Mouse (Mus musculus): ENCODE results near the gene Tcf25. TPM values are rescaled to one million over a fixed set of nuclear protein-coding genes. Genes with fewer than 3 reads are reported as not detected.

Tcf25 gene
- polyA plus RNA-seq, 1 experiment, result 557 TPM

DNA sequence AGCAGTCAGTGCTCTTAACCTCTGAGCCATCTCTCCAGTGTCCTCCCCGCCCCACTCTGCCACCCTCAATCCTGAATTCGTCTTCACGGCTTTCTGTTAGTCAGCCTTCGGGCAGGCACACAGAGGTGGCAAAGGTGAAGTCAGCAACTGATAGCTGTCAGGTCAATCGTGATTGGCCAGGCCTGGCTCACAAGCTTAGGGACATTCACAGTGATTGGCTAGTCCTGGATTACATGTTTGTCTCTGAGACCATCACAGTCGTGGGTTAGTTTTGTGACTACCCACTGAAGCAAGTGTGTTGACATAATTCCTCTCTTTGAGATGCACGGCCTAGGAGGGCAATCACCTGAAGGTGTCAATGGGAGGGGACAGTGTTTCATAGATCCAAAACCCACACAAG, 79.7 kb downstream of the Tcf25 start:
- Histone ChIP-seq H3K27ac (ENCODE audit: insufficient read depth, low read length) (no peak overlapping the region), H3K4me3 (ENCODE audit: insufficient read depth, low read length) (no peak overlapping the region), H3K4me1 (ENCODE audit: control insufficient read depth, insufficient read depth, low read length) (no peaks in the 10 kb centered on the region)
- TF ChIP-seq CTCF (IDR thresholded peaks at IDR 0.05; ENCODE audit: borderline replicate concordance, insufficient read depth, low read length), result no peak
- no peak for TF ChIP-seq POLR2A (IDR thresholded peaks at IDR 0.05; ENCODE audit: low read depth, low read length)

Other genes with a start within 250 kb of the Tcf25 start
- 1.1 TPM in 1 of 2 replicates, not detected in the other for gene Sult5a1, start 215.4 kb upstream of the Tcf25 start, polyA plus RNA-seq (2011; ENCODE audit: insufficient read length, low read depth, missing spikeins)
- 13.6 and 14.5 TPM in 2 replicates for gene Dpep1, start 187.5 kb upstream of the Tcf25 start, polyA plus RNA-seq (2011; ENCODE audit: insufficient read length, low read depth, missing spikeins)
- gene Chmp1a, start 161.0 kb upstream of the Tcf25 start, polyA plus RNA-seq (2011; ENCODE audit: insufficient read length, low read depth, missing spikeins), result 68.8 and 76.4 TPM in 2 replicates
- gene Spata33, start 160.9 kb upstream of the Tcf25 start, polyA plus RNA-seq (2011; ENCODE audit: insufficient read length, low read depth, missing spikeins), result 1.4 and 2.9 TPM in 2 replicates
- gene Cdk10, start 148.9 kb upstream of the Tcf25 start, polyA plus RNA-seq (2011; ENCODE audit: insufficient read length, low read depth, missing spikeins), result 36.4 and 36.6 TPM in 2 replicates
- gene Spata2l, start 137.5 kb upstream of the Tcf25 start, polyA plus RNA-seq (2011; ENCODE audit: insufficient read length, low read depth, missing spikeins), result 1.5 and 2.3 TPM in 2 replicates
- 11.0 and 13.2 TPM in 2 replicates for gene Zfp276, start 119.6 kb upstream of the Tcf25 start, polyA plus RNA-seq (2011; ENCODE audit: insufficient read length, low read depth, missing spikeins)
- gene Vps9d1, start 119.4 kb upstream of the Tcf25 start, polyA plus RNA-seq (2011; ENCODE audit: insufficient read length, low read depth, missing spikeins), result 10.6 and 14.3 TPM in 2 replicates
- gene Fanca, start 55.2 kb upstream of the Tcf25 start, polyA plus RNA-seq (2011; ENCODE audit: insufficient read length, low read depth, missing spikeins), result 24.0 and 37.4 TPM in 2 replicates
- 3.0 and 4.7 TPM in 2 replicates for gene Spire2, start 41.0 kb upstream of the Tcf25 start, polyA plus RNA-seq (2011; ENCODE audit: insufficient read length, low read depth, missing spikeins)
- not detected in 2 replicates for gene Mc1r, start 33.4 kb downstream of the Tcf25 start, polyA plus RNA-seq (2011; ENCODE audit: insufficient read length, low read depth, missing spikeins)
- gene Tubb3, start 37.7 kb downstream of the Tcf25 start, polyA plus RNA-seq (2011; ENCODE audit: insufficient read length, low read depth, missing spikeins), result 25.5 and 32.0 TPM in 2 replicates
- gene Def8, start 49.8 kb downstream of the Tcf25 start, polyA plus RNA-seq (2011; ENCODE audit: insufficient read length, low read depth, missing spikeins), result 33.5 and 36.4 TPM in 2 replicates
- 28.7 and 30.1 TPM in 2 replicates for gene Afg3l1, start 104.2 kb downstream of the Tcf25 start, polyA plus RNA-seq (2011; ENCODE audit: insufficient read length, low read depth, missing spikeins)
- 0.45 TPM in 1 of 2 replicates, not detected in the other for gene Dbndd1, start 141.7 kb downstream of the Tcf25 start, polyA plus RNA-seq (2011; ENCODE audit: insufficient read length, low read depth, missing spikeins)
- gene Gas8, start 145.1 kb downstream of the Tcf25 start, polyA plus RNA-seq (2011; ENCODE audit: insufficient read length, low read depth, missing spikeins), result 21.7 and 22.2 TPM in 2 replicates